Mouse (Mus musculus): Measurements from ENCODE around the gene Xpo5. TPM values are rescaled to one million over a fixed set of nuclear protein-coding genes. Genes with fewer than 3 reads are reported as not detected.

The Xpo5 gene
- polyA plus RNA-seq, 1 experiment = 15.1 TPM

GRCm38 (mm10) chr17:46284653-46285052 is 82.1 kb downstream of the Xpo5 start:
- no peak overlapping the region for H3K4me3 ChIP-seq (replicated peaks; ENCODE audit: control insufficient read depth, low read depth, low read length)
- no peak for TF ChIP-seq CTCF (IDR thresholded peaks at IDR 0.05; ENCODE audit: control insufficient read depth, insufficient read depth, low read length)
- TF ChIP-seq POLR2A (IDR thresholded peaks at IDR 0.05; ENCODE audit: borderline replicate concordance, control insufficient read depth, low read depth, low read length) = no peak
- H3K4me1 ChIP-seq (ENCODE audit: control insufficient read depth, insufficient read depth, low read length) = peaks cover 1% of the 10 kb centered on the region; the same call in 1 of the 2 replicates
- WGBS = 66% methylated on average over 7 of the region's 7 CpGs
- no peak overlapping the region for H3K27ac ChIP-seq (ENCODE audit: control insufficient read depth, insufficient read depth, low read depth, low read length, poor library complexity)

GRCm38 (mm10) chr17:46285407-46285806 is 82.8 kb downstream of the Xpo5 start:
- peaks cover 1% of the 10 kb centered on the region; the same call in 1 of the 2 replicates for H3K4me1 ChIP-seq (ENCODE audit: control insufficient read depth, insufficient read depth, low read length)
- TF ChIP-seq POLR2A (IDR thresholded peaks at IDR 0.05; ENCODE audit: borderline replicate concordance, control insufficient read depth, low read depth, low read length) = no peak
- no peak for TF ChIP-seq CTCF (IDR thresholded peaks at IDR 0.05; ENCODE audit: control insufficient read depth, insufficient read depth, low read length)
- 62% methylated on average over 6 of the region's 6 CpGs for WGBS
- no peak overlapping the region for H3K4me3 ChIP-seq (replicated peaks; ENCODE audit: control insufficient read depth, low read depth, low read length)
- no peak overlapping the region for H3K27ac ChIP-seq (ENCODE audit: control insufficient read depth, insufficient read depth, low read depth, low read length, poor library complexity)

- TF ChIP-seq CTCF (IDR thresholded peaks at IDR 0.05; ENCODE audit: control insufficient read depth, insufficient read depth, low read length) = no peak
- no peak for TF ChIP-seq POLR2A (IDR thresholded peaks at IDR 0.05; ENCODE audit: borderline replicate concordance, control insufficient read depth, low read depth, low read length)
- Histone ChIP-seq H3K4me1 (ENCODE audit: control insufficient read depth, insufficient read depth, low read length) (no peaks in the 10 kb centered on the region), H3K4me3 (replicated peaks; ENCODE audit: control insufficient read depth, low read depth, low read length) (no peak overlapping the region), H3K27ac (ENCODE audit: control insufficient read depth, insufficient read depth, low read depth, low read length, poor library complexity) (no peak overlapping the region)
- WGBS = 56% methylated on average over 11 of the region's 11 CpGs
Observed at GRCm38 (mm10) chr17:46287678-46288095, 85.1 kb downstream of the Xpo5 start.

Other genes with a start within 250 kb of the Xpo5 start
- gene Vegfa, start 170.4 kb upstream of the Xpo5 start, polyA plus RNA-seq (2011; ENCODE audit: insufficient read depth, insufficient read length, low replicate concordance, missing spikeins) = 18.2 and 18.8 TPM in 2 replicates
- gene Mrps18a, start 91.8 kb upstream of the Xpo5 start, polyA plus RNA-seq (2011; ENCODE audit: insufficient read depth, insufficient read length, low replicate concordance, missing spikeins) = 42.0 and 90.6 TPM in 2 replicates
- 1.7 and 5.0 TPM in 2 replicates for gene Rsph9, start 58.6 kb upstream of the Xpo5 start, polyA plus RNA-seq (2011; ENCODE audit: insufficient read depth, insufficient read length, low replicate concordance, missing spikeins)
- gene Mad2l1bp, start 49.2 kb upstream of the Xpo5 start, polyA plus RNA-seq (2011; ENCODE audit: insufficient read depth, insufficient read length, low replicate concordance, missing spikeins) = 25.9 and 32.7 TPM in 2 replicates
- 194 and 345 TPM in 2 replicates for gene Gtpbp2, start 41.8 kb upstream of the Xpo5 start, polyA plus RNA-seq (2011; ENCODE audit: insufficient read depth, insufficient read length, low replicate concordance, missing spikeins)
- gene Polh, start 137 bp upstream of the Xpo5 start, polyA plus RNA-seq (2011; ENCODE audit: insufficient read depth, insufficient read length, low replicate concordance, missing spikeins) = 17.3 and 23.2 TPM in 2 replicates
- gene Polr1c, start 45.3 kb downstream of the Xpo5 start, polyA plus RNA-seq (2011; ENCODE audit: insufficient read depth, insufficient read length, low replicate concordance, missing spikeins) = 26.6 and 55.4 TPM in 2 replicates
- 75.6 and 103 TPM in 2 replicates for gene Yipf3, start 45.3 kb downstream of the Xpo5 start, polyA plus RNA-seq (2011; ENCODE audit: insufficient read depth, insufficient read length, low replicate concordance, missing spikeins)
- 1.4 and 2.4 TPM in 2 replicates for gene Lrrc73, start 50.7 kb downstream of the Xpo5 start, polyA plus RNA-seq (2011; ENCODE audit: insufficient read depth, insufficient read length, low replicate concordance, missing spikeins)
- 20.0 and 28.9 TPM in 2 replicates for gene Tjap1, start 80.2 kb downstream of the Xpo5 start, polyA plus RNA-seq (2011; ENCODE audit: insufficient read depth, insufficient read length, low replicate concordance, missing spikeins)
- gene Dlk2, start 94.6 kb downstream of the Xpo5 start, polyA plus RNA-seq (2011; ENCODE audit: insufficient read depth, insufficient read length, low replicate concordance, missing spikeins) = not detected in 2 replicates
- 4.0 and 9.0 TPM in 2 replicates for gene Abcc10, start 125.6 kb downstream of the Xpo5 start, polyA plus RNA-seq (2011; ENCODE audit: insufficient read depth, insufficient read length, low replicate concordance, missing spikeins)
- gene Zfp318, start 180.9 kb downstream of the Xpo5 start, polyA plus RNA-seq (2011; ENCODE audit: insufficient read depth, insufficient read length, low replicate concordance, missing spikeins) = 14.0 and 16.1 TPM in 2 replicates
- 2.7 TPM in 1 of 2 replicates, not detected in the other for gene Crip3, start 226.1 kb downstream of the Xpo5 start, polyA plus RNA-seq (2011; ENCODE audit: insufficient read depth, insufficient read length, low replicate concordance, missing spikeins)
- gene Slc22a7, start 235.7 kb downstream of the Xpo5 start, polyA plus RNA-seq (2011; ENCODE audit: insufficient read depth, insufficient read length, low replicate concordance, missing spikeins) = 0.75 TPM in 1 of 2 replicates, not detected in the other

Data from bone marrow, adult 2 months (tissue).